Mouse (Mus musculus): Measurements from ENCODE around the gene Fbxw11. TPM values are rescaled to one million over a fixed set of nuclear protein-coding genes. Genes with fewer than 3 reads are reported as not detected.

The Fbxw11 gene
- polyA plus RNA-seq, 1 experiment, result 20.2 TPM

DNA sequence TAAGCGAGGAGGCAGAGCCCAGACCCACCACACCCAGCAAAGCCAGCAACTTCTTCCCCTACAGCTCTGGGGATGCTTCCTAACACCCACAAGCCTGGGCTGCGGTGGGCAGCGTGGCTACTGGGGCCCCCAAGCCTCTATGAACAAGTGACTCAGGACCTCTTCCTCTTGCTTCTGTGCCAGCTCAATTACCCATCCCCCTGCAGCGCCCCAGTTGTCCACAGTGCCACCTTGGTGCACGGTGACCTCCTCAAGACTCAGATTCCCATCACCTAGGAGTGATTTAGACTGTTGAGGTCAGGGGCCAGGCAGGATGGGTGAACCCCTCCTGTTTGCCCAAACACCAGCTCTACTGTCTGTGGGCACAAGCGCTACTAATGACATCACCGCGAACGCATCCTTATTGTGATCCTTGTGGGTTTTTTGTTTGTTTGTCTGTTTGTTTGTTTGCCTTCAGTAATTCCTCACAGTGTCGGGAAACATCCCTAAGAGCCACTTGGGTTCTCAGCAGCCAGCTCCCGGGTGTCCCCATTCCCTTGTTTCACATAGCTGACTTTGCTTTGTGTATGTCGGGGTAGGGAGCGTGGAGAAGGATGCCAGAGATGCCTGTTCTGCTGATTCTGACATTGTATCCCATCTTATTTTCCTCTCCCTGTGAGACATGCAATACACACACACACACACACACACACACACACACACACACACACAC is 19.9 kb upstream of the Fbxw11 start:
- no peak for TF ChIP-seq POLR2A (IDR thresholded peaks at IDR 0.05; ENCODE audit: low read depth, low read length)
- no peak for TF ChIP-seq CTCF (IDR thresholded peaks at IDR 0.05; ENCODE audit: extremely low read depth, insufficient read depth, insufficient read length, insufficient replicate concordance)
- no peak overlapping the region for H3K4me3 ChIP-seq (ENCODE audit: extremely low read depth, insufficient read depth, insufficient read length)
- WGBS, result 90% methylated on average over 13 of the region's 13 CpGs
- peaks cover 7% of the 10 kb centered on the region; the same call in 1 of the 2 replicates for H3K4me1 ChIP-seq (ENCODE audit: control insufficient read depth, insufficient read depth, insufficient read length)
- H3K36me3 ChIP-seq (ENCODE audit: control insufficient read depth, insufficient read depth, low read length), result peaks cover 47% of the 10 kb centered on the region
- DNase-seq (ENCODE audit: low read depth in 1 of 2, low spot score in 2 of 2), result no peak
- no peak overlapping the region for H3K27ac ChIP-seq (ENCODE audit: insufficient read depth, low read length)
- H3K27me3 ChIP-seq (ENCODE audit: control insufficient read depth, insufficient read depth, low read length), result no peaks in the 10 kb centered on the region

DNA sequence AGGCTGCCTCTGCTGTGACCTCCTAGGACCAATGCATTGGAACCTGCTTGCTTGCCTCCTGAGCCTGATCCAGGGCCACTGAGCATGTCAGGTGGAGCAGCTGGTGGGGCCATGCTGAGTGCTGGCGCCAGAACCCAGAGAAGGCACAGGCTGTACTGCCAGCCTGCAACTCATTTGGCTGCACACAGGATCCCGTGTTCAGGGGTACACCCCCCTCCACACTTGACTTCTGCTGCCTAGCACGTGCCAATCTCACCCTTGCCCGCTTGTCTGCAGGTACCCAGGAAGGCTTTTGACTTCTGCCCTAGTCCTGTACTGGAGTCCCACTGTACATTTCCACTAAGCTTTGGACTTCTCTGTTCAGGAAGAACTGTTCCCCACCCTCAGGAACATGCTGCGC is 19.3 kb upstream of the Fbxw11 start:
- no peak for DNase-seq (ENCODE audit: low read depth in 1 of 2, low spot score in 2 of 2)
- 88% methylated on average over 5 of the region's 5 CpGs for WGBS
- Histone ChIP-seq H3K4me3 (ENCODE audit: extremely low read depth, insufficient read depth, insufficient read length) (no peak overlapping the region), H3K27ac (ENCODE audit: insufficient read depth, low read length) (no peak overlapping the region), H3K27me3 (ENCODE audit: control insufficient read depth, insufficient read depth, low read length) (no peaks in the 10 kb centered on the region), H3K4me1 (ENCODE audit: control insufficient read depth, insufficient read depth, insufficient read length) (peaks cover 7% of the 10 kb centered on the region; the same call in 1 of the 2 replicates), H3K36me3 (ENCODE audit: control insufficient read depth, insufficient read depth, low read length) (peaks cover 41% of the 10 kb centered on the region)
- no peak for TF ChIP-seq POLR2A (IDR thresholded peaks at IDR 0.05; ENCODE audit: low read depth, low read length)
- TF ChIP-seq CTCF (IDR thresholded peaks at IDR 0.05; ENCODE audit: extremely low read depth, insufficient read depth, insufficient read length, insufficient replicate concordance), result no peak

DNA sequence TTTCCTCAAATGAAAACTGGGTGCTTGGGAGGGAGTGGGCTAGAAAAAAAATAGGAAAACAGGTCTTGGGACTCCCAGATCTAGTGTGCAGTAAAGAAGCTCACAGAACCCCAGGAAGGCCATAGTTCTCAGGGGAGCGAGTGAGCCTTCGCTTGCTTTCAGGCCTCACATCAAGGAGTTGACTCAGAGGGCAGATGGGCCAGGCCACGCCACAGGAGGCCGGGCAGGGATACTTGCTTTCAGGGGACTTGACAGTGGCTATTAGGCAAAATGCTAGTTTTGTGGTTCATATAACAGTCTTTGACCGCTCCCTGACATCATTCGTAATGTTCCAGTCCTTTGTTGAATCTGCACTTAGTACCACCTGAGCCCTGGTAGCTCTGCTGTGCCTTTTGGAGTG is 18.6 kb upstream of the Fbxw11 start:
- DNase-seq (ENCODE audit: low read depth in 1 of 2, low spot score in 2 of 2), result no peak
- Histone ChIP-seq H3K4me3 (ENCODE audit: extremely low read depth, insufficient read depth, insufficient read length) (no peak overlapping the region), H3K36me3 (ENCODE audit: control insufficient read depth, insufficient read depth, low read length) (peaks cover 38% of the 10 kb centered on the region), H3K27ac (ENCODE audit: insufficient read depth, low read length) (no peak overlapping the region), H3K4me1 (ENCODE audit: control insufficient read depth, insufficient read depth, insufficient read length) (peaks cover 6% of the 10 kb centered on the region; the same call in 1 of the 2 replicates), H3K27me3 (ENCODE audit: control insufficient read depth, insufficient read depth, low read length) (no peaks in the 10 kb centered on the region)
- 97% methylated on average over 6 of the region's 6 CpGs for WGBS
- TF ChIP-seq POLR2A (IDR thresholded peaks at IDR 0.05; ENCODE audit: low read depth, low read length) (no peak), CTCF (IDR thresholded peaks at IDR 0.05; ENCODE audit: extremely low read depth, insufficient read depth, insufficient read length, insufficient replicate concordance) (no peak)

DNA sequence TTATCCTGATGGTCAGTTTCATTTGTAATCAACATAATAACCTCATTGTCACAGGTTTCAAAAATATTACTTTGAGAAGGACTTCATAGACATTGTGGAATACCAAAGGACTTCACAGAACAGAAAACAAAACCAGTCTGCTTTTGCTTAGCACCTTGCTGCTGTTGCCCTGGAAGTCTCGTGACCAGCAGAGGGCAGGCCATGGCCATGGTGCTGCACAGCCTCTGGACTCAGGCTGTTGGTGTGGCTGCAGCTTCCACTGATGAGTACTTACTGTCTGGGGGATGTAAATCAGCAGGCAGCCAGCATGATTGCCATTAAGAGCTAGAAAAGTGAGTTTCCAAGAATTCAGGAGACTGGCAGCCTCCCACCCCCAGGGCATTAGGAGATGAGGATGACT is 16.8 kb upstream of the Fbxw11 start:
- WGBS, result 55% methylated on average over 1 of the region's 1 CpGs
- TF ChIP-seq POLR2A (IDR thresholded peaks at IDR 0.05; ENCODE audit: low read depth, low read length), result no peak
- peak; percentile 69; the same call in 1 of the 2 replicates for TF ChIP-seq CTCF (IDR thresholded peaks at IDR 0.05; ENCODE audit: extremely low read depth, insufficient read depth, insufficient read length, insufficient replicate concordance)
- Histone ChIP-seq H3K4me3 (ENCODE audit: extremely low read depth, insufficient read depth, insufficient read length) (no peak overlapping the region), H3K27ac (ENCODE audit: insufficient read depth, low read length) (no peak overlapping the region), H3K4me1 (ENCODE audit: control insufficient read depth, insufficient read depth, insufficient read length) (no peaks in the 10 kb centered on the region), H3K27me3 (ENCODE audit: control insufficient read depth, insufficient read depth, low read length) (no peaks in the 10 kb centered on the region), H3K36me3 (ENCODE audit: control insufficient read depth, insufficient read depth, low read length) (peaks cover 26% of the 10 kb centered on the region)
- peak in 1 of 2 experiments; percentile 50 for DNase-seq (ENCODE audit: low read depth in 1 of 2, low spot score in 2 of 2)

DNA sequence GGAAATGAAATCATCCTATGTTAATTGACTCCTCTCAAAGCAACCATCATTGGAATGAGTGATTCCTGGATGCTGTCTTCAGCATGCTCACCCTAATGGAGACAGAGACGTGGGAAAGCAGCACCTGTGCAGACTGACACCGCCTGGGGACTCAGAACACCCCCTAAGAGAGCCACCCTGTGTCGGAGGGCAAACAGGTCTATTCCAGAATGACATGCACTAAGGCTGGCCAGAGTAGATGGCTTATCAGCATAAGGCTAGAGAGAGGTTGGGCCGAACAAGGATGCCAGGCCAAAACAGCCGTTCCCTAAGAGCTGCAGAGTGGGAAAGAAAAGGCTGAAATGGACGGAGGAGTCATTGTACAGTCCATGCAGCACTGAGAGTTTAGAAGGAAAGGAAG is 16.4 kb upstream of the Fbxw11 start:
- no peak overlapping the region for H3K4me3 ChIP-seq (ENCODE audit: extremely low read depth, insufficient read depth, insufficient read length)
- H3K27me3 ChIP-seq (ENCODE audit: control insufficient read depth, insufficient read depth, low read length), result no peaks in the 10 kb centered on the region
- H3K4me1 ChIP-seq (ENCODE audit: control insufficient read depth, insufficient read depth, insufficient read length), result no peaks in the 10 kb centered on the region
- TF ChIP-seq POLR2A (IDR thresholded peaks at IDR 0.05; ENCODE audit: low read depth, low read length), result no peak
- no peak for TF ChIP-seq CTCF (IDR thresholded peaks at IDR 0.05; ENCODE audit: extremely low read depth, insufficient read depth, insufficient read length, insufficient replicate concordance)
- DNase-seq (ENCODE audit: low read depth in 1 of 2, low spot score in 2 of 2), result no peak
- H3K27ac ChIP-seq (ENCODE audit: insufficient read depth, low read length), result no peak overlapping the region
- 91% methylated on average over 6 of the region's 6 CpGs for WGBS
- H3K36me3 ChIP-seq (ENCODE audit: control insufficient read depth, insufficient read depth, low read length), result peaks cover 23% of the 10 kb centered on the region

DNA sequence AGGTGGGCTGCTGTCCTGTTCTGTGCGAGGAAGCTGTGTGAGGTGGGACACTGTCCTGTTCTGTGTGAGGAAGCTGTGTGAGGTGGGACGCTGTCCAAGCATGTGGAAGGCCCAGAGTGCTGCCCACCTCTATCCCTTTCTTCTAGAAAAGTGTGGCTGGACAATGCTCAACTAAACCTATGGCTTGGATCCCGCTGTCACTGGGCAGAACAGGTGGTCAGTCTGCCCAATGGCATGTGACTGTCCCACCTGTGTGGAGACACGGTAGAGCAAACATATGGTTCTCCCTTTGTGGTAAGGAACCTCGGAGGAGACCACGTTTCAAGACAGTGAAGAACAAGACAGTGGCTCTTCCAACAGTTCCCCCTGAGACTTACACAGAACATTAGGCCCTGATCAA is 14.6 kb upstream of the Fbxw11 start:
- Histone ChIP-seq H3K4me1 (ENCODE audit: control insufficient read depth, insufficient read depth, insufficient read length) (no peaks in the 10 kb centered on the region), H3K27ac (ENCODE audit: insufficient read depth, low read length) (no peak overlapping the region), H3K27me3 (ENCODE audit: control insufficient read depth, insufficient read depth, low read length) (no peaks in the 10 kb centered on the region), H3K4me3 (ENCODE audit: extremely low read depth, insufficient read depth, insufficient read length) (no peak overlapping the region), H3K36me3 (ENCODE audit: control insufficient read depth, insufficient read depth, low read length) (peaks cover 8% of the 10 kb centered on the region)
- TF ChIP-seq POLR2A (IDR thresholded peaks at IDR 0.05; ENCODE audit: low read depth, low read length), result no peak
- no peak for TF ChIP-seq CTCF (IDR thresholded peaks at IDR 0.05; ENCODE audit: extremely low read depth, insufficient read depth, insufficient read length, insufficient replicate concordance)
- DNase-seq (ENCODE audit: low read depth in 1 of 2, low spot score in 2 of 2), result no peak
- 49% methylated on average over 6 of the region's 6 CpGs for WGBS

DNA sequence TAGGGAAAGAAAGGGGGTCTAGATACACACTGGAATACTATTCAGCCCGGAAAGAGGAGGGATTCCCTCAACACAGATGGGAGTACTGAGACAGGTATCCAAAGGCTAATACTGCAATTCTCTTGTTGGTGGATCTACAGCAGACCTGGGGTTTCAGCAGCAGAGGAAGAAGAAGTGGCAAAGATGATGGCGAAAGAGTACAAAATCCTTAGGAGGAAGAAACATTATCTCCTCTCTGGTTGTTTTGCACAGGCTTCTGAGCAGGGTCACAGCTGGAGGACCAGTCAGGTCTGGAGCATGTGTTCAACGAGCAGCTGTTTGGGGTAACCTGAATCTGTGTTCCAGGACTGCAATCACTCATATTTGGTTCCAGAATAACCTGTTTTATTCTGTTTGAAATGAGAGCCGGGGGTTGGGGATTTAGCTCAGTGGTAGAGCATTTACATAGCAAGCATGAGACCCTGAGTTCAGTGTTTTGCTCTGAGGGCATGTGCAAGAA is 12.8 kb upstream of the Fbxw11 start:
- no peak for DNase-seq (ENCODE audit: low read depth in 1 of 2, low spot score in 2 of 2)
- no peak for TF ChIP-seq CTCF (IDR thresholded peaks at IDR 0.05; ENCODE audit: extremely low read depth, insufficient read depth, insufficient read length, insufficient replicate concordance)
- TF ChIP-seq POLR2A (IDR thresholded peaks at IDR 0.05; ENCODE audit: low read depth, low read length), result no peak
- Histone ChIP-seq H3K36me3 (ENCODE audit: control insufficient read depth, insufficient read depth, low read length) (no peaks in the 10 kb centered on the region), H3K27me3 (ENCODE audit: control insufficient read depth, insufficient read depth, low read length) (no peaks in the 10 kb centered on the region), H3K4me1 (ENCODE audit: control insufficient read depth, insufficient read depth, insufficient read length) (no peaks in the 10 kb centered on the region), H3K4me3 (ENCODE audit: extremely low read depth, insufficient read depth, insufficient read length) (no peak overlapping the region), H3K27ac (ENCODE audit: insufficient read depth, low read length) (no peak overlapping the region)
- 71% methylated on average over 4 of the region's 4 CpGs for WGBS
